Mouse (Mus musculus) adrenal gland, adult (tissue): ENCODE measurements around the gene Selenom.

Experiments
- DNase-seq, 2 experiments: peaks; one replicate each; pipeline ENCODE4 v3.0.0; 2022 to 2023; ENCODE audit warnings: low spot score in 1 of 2; ENCODE audit not compliant: inconsistent age in 2 of 2

Selenom gene

DNA sequence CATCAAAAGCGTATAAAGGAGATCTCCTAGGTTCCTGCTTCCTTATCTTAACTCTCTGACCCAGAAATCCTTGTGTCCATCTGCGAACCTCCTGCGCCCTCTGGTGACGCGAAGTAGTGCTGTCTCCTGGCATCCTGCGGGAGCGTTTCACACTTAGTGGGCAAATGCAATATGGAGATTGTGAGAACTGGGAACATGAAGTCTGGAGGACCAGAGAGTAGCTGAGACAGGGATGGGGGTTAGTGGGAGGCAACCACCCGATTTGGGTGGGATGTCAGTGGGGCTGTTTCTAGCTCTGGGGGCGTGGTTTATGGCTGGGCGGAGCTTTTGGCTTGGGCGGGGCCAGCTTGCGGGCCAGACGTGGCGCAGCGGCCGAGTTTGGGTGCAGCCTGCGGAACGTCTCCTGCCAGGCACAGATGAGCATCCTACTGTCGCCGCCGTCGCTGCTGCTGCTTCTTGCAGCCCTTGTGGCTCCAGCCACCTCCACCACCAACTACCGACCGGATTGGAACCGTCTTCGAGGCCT, at the start of gene Selenom:
Selenom (plus strand) TSS at position 156 of the 526 bp plus-strand sequence.
- DNase-seq, result peak; percentile 91 to 96

DNA sequence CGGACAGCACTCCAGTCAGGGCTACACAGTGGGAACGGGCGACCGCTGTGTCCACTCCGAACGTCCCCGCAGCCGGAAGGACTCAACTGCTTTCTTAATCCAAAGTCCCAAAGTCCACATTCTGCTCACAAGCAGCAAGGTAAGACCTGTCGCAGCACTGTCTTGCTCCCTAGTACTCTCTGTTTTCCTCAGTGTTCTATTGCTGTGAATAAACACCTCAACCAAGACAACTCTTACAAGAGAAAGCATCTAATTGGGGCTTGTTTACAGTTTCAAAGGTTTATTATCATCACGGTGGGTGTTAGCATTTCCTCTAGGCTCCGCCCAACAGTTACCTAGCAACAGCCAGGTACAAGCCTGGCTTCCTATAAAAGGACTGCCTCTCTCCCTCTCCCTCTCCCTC, 43.0 kb upstream of the Selenom start:
- DNase-seq, result no peak

DNA sequence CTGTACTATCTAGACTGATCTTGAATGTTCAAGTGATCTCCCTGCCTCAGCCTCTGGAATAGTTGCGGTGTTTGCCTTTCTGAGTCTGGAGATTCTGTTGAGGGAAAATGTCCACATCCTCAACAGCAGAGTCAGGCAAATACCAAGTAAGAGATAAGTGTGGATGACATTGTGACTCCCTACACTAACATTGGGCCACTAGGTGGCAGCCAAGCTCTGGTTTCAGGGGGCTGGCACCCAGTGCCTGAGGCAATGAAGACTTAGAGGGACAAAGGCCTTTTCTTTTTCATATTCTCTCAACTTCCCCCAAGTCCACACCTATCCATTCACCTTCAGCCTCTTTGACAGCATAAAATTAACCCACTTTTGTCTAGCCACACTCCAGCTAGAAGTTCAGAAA, 42.0 kb upstream of the Selenom start:
- peak; percentile 83 to 94 for DNase-seq

DNA sequence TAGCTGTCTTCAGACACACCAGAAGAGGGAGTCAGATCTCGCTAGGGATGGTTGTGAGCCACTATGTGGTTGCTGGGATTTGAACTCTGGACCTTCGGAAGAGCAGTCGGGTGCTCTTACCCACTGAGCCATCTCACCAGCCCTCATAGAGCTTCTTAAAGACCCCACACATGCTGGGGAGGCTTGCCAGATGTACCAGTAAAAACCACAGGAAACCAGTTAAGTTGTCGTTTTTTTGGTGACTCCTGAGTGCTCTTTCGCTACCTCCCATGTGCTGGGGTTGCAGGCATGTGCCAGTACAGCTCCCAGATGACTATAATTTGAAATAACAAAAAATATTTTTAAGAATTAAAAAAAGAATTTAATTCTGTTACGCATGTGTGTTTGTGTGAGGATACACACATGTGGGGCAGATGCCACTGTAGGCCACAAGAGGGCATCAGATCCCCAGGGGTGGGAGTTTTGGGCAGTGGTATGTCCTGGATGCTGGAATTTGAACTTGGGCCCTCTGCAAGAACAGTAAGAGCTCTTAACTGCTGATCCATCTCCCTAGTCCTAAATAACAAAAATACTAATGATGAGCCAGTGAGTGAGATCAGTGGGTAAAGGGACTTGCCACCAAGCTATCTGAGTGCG, 39.9 kb upstream of the Selenom start:
- DNase-seq, result peak; percentile 25 to 70

DNA sequence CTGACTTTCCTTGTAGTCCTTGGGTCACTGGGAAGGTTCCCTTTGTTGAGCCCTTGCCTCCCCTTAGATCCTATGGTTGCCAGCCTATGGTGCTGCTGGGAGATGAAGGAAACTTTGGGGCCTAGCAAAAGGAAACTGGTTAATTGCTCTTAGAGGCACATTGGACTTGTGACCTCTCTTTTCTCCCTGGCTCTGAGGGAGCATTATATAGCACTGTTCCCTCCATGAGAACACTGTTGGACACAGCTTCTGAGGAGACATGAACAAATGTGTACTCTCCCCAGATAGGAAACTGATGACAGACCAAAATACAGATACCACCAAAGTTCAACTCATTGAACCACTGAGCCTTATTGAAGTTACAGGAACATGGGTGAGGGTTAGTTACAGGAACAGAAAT, 39.0 kb upstream of the Selenom start:
- no peak for DNase-seq

DNA sequence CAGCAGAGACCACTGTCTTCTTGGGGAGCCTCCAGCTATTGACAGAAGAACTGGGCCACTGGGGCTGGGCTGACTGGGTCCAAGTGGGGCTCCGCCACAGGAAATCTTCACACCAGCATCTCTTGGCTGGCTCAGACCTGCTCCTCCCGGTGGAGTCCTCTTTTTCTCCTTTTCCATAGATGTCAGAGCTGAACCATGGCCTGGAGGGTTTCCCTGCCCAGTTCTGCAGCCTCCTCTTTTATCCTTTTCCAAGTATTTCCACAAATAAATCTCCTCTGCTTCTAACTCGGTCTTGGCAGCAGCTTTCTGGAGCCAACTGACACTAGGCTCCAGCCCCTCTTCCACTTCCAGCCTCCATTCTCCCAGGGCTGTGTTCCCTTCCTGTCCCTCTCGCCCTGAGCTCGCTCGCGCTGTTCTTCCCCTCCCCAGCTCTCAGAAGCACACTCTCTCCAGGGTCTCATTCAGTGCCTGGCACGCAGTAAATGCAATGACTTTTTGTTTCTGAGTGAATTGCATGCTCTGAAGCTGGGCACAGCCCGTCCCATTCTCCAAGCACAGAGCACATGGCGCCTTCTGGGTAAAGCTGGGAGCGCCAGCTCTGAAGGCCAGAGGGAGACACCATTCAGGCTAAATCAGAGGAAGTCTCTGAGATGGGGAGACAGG, 30.4 kb upstream of the Selenom start:
- peak; percentile 34 to 71 for DNase-seq

DNA sequence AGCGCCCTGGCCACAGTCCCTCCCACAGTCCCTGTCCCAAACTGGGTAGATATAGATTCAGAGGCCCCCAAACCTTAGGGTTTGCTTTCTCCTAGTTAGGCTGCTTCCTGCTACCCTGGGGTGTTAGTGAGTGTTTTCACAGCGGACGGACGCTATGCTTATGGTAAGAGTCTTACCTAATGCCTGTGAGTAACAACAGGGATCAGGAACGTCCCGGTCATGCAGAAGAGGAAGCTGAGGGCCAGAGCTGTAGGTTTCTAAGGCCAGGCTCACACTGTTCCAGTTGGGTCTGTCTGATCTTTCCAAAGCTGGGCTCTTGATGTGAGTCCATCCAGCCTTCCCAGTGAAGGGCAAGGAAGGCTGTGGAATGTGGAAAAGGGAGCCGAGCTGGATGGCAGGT, 28.1 kb upstream of the Selenom start:
- no peak for DNase-seq

DNA sequence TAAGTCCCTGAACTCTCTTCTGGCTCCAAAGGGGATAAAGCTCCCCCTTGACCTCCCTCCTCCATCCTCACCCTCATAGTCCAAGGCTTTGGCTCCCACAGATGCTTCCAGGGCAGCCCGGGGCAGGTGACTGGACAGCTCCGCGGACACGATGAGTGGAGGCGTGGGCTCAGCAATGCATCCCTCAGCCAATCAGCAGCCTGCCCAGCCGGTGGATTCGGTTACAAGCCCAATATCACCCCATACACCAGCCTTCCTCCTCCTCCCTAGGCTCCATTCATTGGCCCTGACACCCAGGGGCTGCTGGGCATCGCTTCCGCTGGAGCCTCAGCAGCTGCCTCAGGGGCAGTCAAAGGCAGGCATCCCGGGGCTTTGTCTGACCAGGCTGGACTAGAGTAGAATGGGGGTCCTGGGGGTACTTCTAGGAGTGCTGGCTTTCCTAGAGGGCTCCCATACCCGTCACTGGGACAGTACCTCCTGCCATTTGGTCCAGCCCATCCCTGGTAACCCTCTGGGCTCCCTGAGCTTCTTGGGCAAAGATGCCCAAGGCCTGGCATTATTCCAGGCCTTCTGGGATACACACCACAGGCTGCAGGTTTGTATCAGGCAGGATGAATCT, 26.4 kb upstream of the Selenom start, which contains the start of gene Pla2g3:
Pla2g3 (plus strand) TSS at position 333 of the 619 bp plus-strand sequence.
- DNase-seq, result no peak

DNA sequence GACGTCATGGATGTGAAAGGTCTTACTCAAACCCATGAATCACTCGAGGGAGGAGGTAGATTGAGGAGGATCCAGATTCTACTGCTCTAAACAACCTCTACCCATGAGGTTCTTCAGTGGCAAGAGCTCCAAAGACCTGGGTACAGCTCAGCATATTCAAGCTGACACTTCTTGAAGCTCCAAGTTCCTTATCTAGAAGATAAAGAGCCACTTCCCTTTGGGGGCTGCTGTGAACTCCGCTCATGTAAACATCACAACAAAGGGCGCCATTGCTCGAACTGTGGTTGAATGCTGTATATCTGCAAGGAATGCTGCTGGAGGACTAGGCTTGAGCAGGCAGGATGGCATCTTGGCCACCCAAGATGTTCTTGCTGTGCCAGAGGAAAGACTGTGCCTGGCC, 25.4 kb upstream of the Selenom start:
- no peak for DNase-seq

DNA sequence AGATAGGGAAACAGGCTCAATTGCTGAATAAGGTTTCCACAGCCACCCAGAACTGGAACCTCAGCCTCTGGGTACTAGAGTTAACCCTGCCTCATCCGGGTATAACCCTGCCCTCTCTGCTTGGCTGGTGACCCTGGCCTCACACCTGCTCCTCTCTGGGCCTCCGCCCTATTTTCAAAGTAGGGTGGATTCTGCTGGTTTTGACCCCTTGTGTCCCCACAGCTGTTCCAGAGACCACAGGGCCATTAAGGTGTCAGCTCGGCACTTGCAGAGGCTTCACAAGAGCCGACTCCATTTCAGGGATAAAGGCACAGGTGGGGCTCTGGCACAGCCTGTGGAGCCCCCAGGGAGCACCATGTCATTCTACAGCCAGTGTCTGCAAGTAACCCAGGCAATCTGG, 21.7 kb upstream of the Selenom start:
- DNase-seq, result no peak

DNA sequence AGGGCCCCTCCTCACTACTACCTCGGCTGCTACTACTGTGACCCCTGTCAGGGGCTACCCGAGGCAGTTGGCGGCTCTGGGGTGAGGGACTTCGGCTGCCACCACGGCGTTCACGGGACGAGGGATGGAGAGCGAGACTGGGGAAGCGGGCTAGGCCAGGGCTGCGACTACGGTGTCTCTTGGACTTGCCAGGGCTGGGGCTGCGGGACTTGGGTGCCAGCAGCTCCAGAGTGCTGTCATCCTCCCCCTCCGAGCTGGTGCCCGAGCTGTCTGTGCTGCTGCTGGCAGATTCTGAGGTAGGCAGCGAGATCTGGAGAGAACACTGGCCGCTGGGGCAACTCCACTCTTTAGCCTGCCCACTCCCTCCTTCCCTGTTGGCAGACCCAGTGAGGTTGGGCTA, 19.6 kb upstream of the Selenom start:
- no peak for DNase-seq

DNA sequence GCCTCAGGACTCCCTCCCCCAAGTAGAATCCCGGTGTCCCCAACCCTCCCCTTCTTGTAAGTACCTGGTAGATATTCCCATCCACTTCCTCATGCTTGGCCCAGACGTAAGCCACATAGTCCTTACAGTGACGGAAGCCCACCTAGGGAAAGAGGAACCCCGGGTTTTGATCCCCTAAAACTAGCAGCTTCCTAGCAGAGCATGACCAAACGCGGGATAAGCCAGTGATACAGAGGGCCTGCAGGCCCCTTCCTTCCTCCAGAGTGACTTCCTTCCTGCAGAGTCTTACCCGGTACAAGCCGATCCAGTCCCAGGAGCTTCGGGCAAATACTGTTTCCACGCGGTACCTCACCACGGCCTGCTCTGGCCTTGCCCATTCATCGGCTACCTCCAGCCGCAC, 19.0 kb upstream of the Selenom start:
- no peak for DNase-seq

DNA sequence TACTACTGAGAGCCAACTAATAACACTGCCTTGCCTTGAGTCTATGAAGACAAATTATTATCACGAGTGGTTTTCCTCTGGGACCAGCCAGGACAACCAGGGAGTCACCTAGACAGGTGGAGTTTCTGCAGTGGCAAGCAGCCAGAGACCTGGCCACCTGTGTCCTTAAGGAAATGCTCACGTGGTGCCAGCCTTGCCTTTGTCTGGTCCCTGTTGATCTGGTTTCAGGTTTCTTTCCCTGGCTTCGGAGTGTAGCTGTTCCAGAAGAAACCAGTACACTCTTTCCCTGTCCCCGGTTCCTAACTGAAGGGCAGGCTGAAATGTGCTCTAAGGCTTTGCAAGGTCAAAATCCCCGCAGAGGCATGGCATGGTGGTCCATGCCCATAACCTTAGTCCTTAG, 17.7 kb upstream of the Selenom start:
- no peak for DNase-seq

DNA sequence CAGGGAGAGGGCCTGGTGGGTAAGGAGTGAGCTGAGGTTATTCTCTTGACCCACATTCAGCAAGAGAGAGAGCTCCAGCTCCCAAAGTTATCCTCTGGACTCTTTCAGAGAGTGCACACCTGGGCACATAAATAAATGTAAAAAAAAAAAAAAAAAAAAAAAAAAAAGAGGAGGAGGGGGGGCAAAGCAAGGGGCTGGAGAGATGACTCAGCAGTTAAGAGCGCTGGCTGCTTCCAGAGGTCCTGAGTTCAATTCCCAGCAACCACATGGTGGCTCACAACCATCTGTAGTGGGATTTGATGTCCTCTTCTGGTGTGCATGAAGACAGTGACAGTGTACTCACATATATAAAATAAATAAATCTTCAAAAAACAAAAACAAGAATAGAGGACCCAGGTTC, 17.2 kb upstream of the Selenom start:
- DNase-seq, result no peak

DNA sequence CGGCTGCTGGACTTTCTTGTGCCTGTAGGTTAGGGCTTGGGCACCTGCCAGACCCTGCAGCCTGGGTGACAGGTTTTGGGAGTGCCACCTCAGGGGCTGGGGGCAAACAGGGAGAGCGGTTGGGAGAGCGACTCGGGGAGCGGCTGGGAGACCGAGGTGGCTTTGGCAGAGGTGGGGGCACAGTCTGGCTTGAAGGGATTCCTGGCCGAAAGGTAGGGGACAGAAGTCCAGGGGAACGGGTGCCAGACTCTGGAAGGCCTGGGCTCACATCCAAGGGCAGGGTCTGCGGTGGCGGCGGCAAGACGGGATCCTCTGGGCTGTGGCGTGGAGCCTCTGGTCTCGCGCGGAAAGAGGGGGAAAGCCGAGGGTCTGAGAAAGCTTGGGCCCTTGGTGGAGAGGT, 12.4 kb upstream of the Selenom start:
- no peak for DNase-seq

DNA sequence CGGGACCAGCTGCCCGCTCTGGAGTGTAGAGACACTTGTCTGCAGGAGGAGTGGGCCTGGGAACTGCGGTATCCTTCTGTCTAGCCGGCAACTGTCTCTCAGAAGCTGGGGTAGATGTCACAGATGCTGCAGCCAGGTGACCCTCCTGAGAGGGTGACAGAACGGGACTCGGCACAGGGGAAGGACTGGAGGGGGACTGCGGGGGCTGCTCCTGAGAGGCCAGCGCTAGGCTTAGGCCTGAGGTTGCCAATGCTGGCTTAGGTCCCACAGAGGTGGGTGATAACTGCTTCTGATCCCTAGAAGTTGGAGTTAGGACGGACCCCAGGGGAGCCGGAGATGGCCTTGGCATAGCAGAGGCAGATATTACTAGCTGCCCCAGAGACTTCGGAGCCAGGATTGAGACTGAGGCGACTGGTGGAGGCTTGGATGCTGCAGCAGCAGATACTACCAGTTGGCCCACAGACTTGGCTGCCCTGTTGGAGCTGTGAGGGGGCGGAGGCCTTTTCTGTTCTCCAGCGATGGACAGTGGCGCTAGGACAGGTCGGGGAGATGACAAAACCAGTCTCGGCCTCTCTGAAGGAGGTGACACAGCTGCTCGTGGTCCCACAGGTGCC, 11.9 kb upstream of the Selenom start:
- DNase-seq, result no peak

DNA sequence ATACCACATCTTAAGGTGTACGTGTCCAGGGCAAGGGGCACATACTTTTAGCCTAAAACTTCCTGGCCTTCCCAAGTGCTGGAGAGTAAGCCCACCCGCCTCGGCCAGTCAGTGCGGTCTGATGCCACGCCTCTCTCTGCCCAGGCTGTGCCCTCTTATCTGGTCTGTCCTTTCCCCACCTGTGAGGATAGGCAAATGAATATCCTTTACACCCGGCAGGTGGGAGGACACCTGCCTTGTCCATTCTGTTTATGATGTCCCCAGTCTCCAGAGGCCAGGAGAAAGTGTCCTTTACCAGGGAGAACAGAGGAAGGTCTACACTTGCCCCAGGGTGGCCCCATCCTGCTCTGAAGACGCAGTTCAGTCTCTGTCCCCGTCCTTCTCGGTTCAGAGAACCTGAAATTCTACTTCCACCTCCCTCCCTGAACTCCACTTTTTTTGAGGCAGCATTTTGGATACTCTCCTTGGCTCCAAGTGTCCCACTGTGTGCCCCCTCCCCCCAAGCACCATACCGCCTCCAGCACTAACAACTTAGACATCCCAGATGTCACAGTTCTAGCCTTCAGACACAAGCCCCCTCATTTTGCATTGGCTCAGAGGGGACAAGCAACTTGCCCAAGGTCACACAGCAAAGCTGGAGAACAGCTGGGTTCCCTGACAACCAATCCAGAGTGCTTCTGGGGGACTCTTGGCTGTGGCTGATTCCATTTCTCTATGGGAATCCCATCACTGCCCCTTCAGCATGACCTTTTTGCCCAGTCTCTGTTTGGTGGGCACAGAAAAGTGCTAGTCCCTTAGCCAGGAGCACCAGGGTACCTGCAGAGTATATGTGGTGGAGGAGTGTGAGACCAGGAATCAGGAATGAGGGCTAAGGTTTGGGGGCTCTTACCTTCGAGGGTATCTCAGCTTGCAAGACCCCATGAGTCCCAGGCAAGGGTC, 10.5 kb upstream of the Selenom start:
- DNase-seq, result no peak

DNA sequence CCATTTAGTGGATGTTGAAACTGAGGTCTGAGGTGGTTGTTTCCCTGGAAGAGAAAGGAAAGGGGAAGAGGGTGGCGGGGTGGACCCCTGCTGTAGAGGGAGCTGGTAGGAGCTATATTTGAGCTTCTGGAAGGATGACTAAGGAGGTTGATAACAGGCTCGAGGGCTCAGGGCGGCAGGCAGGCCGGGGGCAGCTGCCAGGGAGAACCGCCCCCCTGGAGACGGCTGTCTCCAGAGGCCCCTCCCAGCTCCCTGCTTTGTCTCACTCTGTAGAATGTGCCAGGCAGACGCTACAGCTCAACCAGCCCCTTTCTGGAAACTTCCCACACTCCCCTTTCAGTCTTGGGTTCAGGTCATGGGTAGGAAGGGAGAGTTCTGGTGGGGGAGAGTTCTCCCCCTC, 6.3 kb upstream of the Selenom start:
- DNase-seq, result no peak

DNA sequence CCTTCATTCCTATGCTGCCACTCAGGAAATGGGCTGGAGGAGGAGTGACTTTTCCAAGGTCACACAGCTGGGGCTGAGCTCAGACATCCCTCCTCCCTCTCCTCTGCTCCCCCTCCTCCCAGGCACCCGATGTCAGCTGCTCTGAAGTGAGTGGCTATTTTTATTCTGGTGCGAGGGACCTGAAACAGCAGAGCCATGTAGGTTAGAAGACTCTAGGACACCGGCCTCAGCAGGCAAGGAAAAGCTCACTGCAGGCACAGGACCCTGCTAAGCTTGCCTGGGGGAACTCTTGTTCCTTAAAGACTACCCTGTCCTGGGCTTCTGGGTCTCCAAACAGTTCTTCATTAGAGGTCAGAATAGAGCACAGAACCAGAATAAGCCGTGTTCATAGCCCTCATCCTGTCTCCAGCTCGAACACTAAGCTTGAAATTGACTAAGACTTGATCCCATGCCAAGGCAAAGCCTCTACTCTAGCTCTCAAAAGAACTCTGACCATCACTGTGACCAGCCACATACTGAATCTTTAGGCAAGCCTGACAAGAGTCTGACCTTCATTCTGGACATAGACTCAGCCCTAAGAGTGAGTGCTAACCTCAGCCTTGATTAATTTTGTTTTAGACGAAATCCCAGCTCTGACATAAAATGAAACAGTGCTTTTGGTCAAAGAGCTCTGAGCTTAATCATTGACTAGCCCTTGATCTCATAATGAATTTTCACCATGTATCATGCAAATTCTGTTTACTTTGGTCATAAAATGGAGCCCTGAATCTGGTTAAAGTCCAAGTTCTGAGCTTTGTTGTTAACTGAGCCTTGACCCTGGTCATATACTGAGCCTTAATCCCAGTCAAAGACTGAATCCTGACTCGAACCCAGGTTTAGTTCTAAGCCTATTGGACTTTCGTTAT, 5.1 kb upstream of the Selenom start:
- peak in 1 of 2 experiments; percentile 54 for DNase-seq

DNA sequence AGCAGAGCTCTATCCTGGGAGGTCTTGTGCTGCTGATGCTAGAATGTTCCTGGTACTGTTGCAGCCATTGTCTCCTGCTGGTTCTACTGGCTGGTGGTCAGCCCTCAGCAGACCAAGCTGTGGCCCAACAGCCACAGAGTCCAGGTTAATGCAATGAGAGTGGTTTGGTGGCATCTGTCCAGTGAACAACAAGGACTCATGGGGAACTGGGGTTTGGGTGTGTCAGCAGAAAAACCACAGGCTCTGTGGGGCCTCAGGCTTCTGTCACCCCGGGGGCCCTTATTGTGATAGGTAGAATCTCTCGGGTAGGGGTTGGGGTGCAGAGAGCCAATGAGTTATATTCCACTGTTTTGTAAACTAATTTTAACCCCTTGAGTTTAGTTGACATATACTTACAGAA, 4.2 kb upstream of the Selenom start:
- no peak for DNase-seq
